Mouse (Mus musculus) erythroblast, embryonic 14.5 days (primary cell): Measurements from ENCODE around the gene Pusl1.

Experiments used
- GATA1 ChIP-seq: IDR thresholded peaks from 2 replicates; pipeline ENCODE4 v1.6.1; 2012; ENCODE audit warnings: low read length, inconsistent platforms, mixed read lengths
- TAL1 ChIP-seq: IDR thresholded peaks from 3 replicates; pipeline ENCODE4 v1.6.1; 2012; ENCODE audit warnings: low read length, inconsistent platforms, mixed read lengths

GRCm38 (mm10) chr4:155851368-155851767 is 40.2 kb downstream of the Pusl1 start:
- TF ChIP-seq GATA1 (no peak), TAL1 (no peak)
